Mouse (Mus musculus): ENCODE data around the gene Jazf1.
A peak's percentile ranks its signal among the peaks of the same experiment; 100 is the strongest.

The Jazf1 gene

GRCm38 (mm10) chr6:52954861-52955260 lies 113.6 kb downstream of the Jazf1 start:
- no peak for DNase-seq

- DNase-seq: no peak
These were observed 114.0 kb downstream of the Jazf1 start for GRCm38 (mm10) chr6:52954441-52954840.

GRCm38 (mm10) chr6:52952526-52952900 lies 115.9 kb downstream of the Jazf1 start:
- no peak for DNase-seq

- DNase-seq: no peak
These were observed 116.4 kb downstream of the Jazf1 start for GRCm38 (mm10) chr6:52951871-52952525.

- DNase-seq: no peak
These were observed 118.1 kb downstream of the Jazf1 start for GRCm38 (mm10) chr6:52950371-52950770.

GRCm38 (mm10) chr6:52942534-52942933 lies 125.9 kb downstream of the Jazf1 start:
- no peak for DNase-seq

- no peak for DNase-seq
These were observed 126.3 kb downstream of the Jazf1 start for GRCm38 (mm10) chr6:52942101-52942500.

- no peak for DNase-seq
These were observed 130.5 kb downstream of the Jazf1 start for GRCm38 (mm10) chr6:52937916-52938315.

- no peak for DNase-seq
These were observed 131.4 kb downstream of the Jazf1 start for GRCm38 (mm10) chr6:52936995-52937394.

GRCm38 (mm10) chr6:52934021-52934420 lies 134.4 kb downstream of the Jazf1 start:
- no peak for DNase-seq

GRCm38 (mm10) chr6:52932603-52933178 lies 135.7 kb downstream of the Jazf1 start:
- no peak for DNase-seq

GRCm38 (mm10) chr6:52929358-52929757 lies 139.1 kb downstream of the Jazf1 start:
- DNase-seq: no peak

GRCm38 (mm10) chr6:52926947-52927346 lies 141.5 kb downstream of the Jazf1 start:
- no peak for DNase-seq

GRCm38 (mm10) chr6:52925458-52926042 lies 142.9 kb downstream of the Jazf1 start:
- DNase-seq: no peak

- DNase-seq: no peak
These were observed 147.2 kb downstream of the Jazf1 start for GRCm38 (mm10) chr6:52921248-52921647.

GRCm38 (mm10) chr6:52920719-52921118 lies 147.7 kb downstream of the Jazf1 start:
- DNase-seq: no peak

GRCm38 (mm10) chr6:52919442-52919841 lies 149.0 kb downstream of the Jazf1 start:
- no peak for DNase-seq

GRCm38 (mm10) chr6:52918980-52919379 lies 149.5 kb downstream of the Jazf1 start:
- peak; percentile 34 to 71 for DNase-seq

- no peak for DNase-seq
These were observed 151.0 kb downstream of the Jazf1 start for GRCm38 (mm10) chr6:52917471-52917870.

GRCm38 (mm10) chr6:52916836-52917376 lies 151.5 kb downstream of the Jazf1 start:
- DNase-seq: no peak

- no peak for DNase-seq
These were observed 153.5 kb downstream of the Jazf1 start for GRCm38 (mm10) chr6:52914921-52915320.

GRCm38 (mm10) chr6:52912143-52912918 lies 156.1 kb downstream of the Jazf1 start:
- DNase-seq: no peak

GRCm38 (mm10) chr6:52906801-52907200 lies 161.6 kb downstream of the Jazf1 start:
- DNase-seq: no peak
